9 mouse cellular contexts compared by ENCODE assay signal in the genomic region with DNA sequence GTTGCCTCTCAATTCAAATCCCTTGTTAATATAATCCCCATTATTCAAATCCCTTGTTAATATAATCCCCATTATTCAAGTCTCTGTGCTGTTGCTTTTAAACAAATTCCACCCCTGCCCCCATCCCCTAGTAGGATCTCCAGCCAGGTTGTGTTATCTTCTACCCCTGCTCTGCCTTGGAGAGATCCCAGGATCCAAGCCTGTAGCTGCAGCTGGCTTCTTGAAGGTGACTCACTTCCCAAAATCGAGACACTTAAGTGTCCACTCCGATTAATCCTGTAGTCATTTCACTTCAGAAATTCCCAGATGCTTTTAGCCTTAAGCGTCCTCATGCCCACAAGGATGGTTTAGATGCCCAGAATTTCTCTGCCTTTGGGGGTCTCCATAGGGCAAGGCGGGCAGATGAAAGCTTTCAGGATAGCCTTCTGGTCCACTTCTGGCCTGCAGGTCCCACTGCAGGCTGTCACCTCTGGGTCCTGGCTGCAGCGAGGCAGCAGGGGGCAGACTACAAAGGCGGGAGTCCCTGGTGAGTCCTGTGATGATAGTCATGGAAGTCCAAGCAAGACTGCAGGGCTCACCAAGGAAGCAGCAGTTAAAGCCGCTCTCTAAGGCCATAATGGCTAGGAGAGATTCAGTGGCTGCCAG. TPM values are rescaled to one million over a fixed set of nuclear protein-coding genes. Genes with fewer than 3 reads are reported as not detected.
DNase-seq lines count a peak whose midpoint lies in the region; ATAC-seq lines count a peak whose summit lies in the region.
"Had no signal": no experiment of that assay in that cellular context is flagged by ENCODE, and none has a peak within 500 bp of the region (broad histone marks: within the 10 kb centered on the region; RNA-seq: fewer than 3 reads in every experiment).

No protein-coding gene starts in this region.

- DNase-seq in liver: peak; percentile 50
- no peak for DNase-seq in liver, embryonic 11.5 days (ENCODE audit: low spot score)
- DNase-seq in NIH3T3 (ENCODE audit: low read depth): peak; percentile 56
- peak; percentile 9 for DNase-seq in brain, adult 2 months (ENCODE audit: low read depth, low spot score)
- DNase-seq in retina, postnatal 1 day: peak; percentile 30
- no peak for DNase-seq in right cerebral cortex, adult 2 months (ENCODE audit: low spot score in 2 of 2)
- DNase-seq: cerebellum, adult 8-10 months had no signal

- H3K9ac ChIP-seq in liver, embryonic 11.5 days (ENCODE audit: low read depth, low read length): no peak overlapping the region
- H3K9ac ChIP-seq: hindbrain, embryonic 15.5 days had no signal

- H3K27me3 ChIP-seq in liver, embryonic 11.5 days (replicated peaks; ENCODE audit: control insufficient read depth, insufficient read depth, low read length): no peaks in the 10 kb centered on the region
- H3K27me3 ChIP-seq: hindbrain, embryonic 15.5 days had no signal

- H3K36me3 ChIP-seq in liver, embryonic 11.5 days (ENCODE audit: control insufficient read depth, insufficient read depth, low read length): no peaks in the 10 kb centered on the region
- H3K36me3 ChIP-seq: hindbrain, embryonic 15.5 days had no signal

- no peak for ATAC-seq in liver, embryonic 11.5 days (replicated peaks; ENCODE audit: low FRiP score)
- ATAC-seq in granulocyte monocyte progenitor cell, adult 5-6 weeks (replicated peaks; ENCODE audit: poor library complexity, severe bottlenecking): no peak

- 50% methylated on average over 7 of the region's 7 CpGs for WGBS in liver, embryonic 11.5 days

- no peaks in the 10 kb centered on the region for H3K9me3 ChIP-seq in liver, embryonic 11.5 days (ENCODE audit: control insufficient read depth, low read length)
- H3K9me3 ChIP-seq: hindbrain, embryonic 15.5 days had no signal

- no peak overlapping the region for H3K4me3 ChIP-seq in liver, embryonic 11.5 days (ENCODE audit: low read depth, low read length)
- H3K4me3 ChIP-seq: hindbrain, embryonic 15.5 days had no signal

- H3K4me2 ChIP-seq in liver, embryonic 11.5 days: no peak overlapping the region
- H3K4me2 ChIP-seq: hindbrain, embryonic 15.5 days had no signal

- no peak overlapping the region for H3K27ac ChIP-seq in liver, embryonic 11.5 days (ENCODE audit: low read depth, low read length)
- H3K27ac ChIP-seq: hindbrain, embryonic 15.5 days had no signal

- H3K4me1 ChIP-seq in liver, embryonic 11.5 days (replicated peaks; ENCODE audit: control insufficient read depth, insufficient read depth, low read length): peaks cover 15% of the 10 kb centered on the region

RNA-seq across cellular contexts. Expression of a gene that starts 1.8 kb away (rescaled TPM):
- polyA plus RNA-seq in liver, embryonic 11.5 days (2014; fragmentation: Nextera tagmentation; extraction: Ambion mirVana): 18.7 and 23.4 TPM in 2 replicates
- total RNA-seq in granulocyte monocyte progenitor cell, adult 5-6 weeks (2014; fragmentation: Nextera tagmentation): 137 and 200 TPM in 2 replicates
- 38.6 and 66.4 TPM in 2 replicates for total RNA-seq in granulocyte monocyte progenitor cell, adult 5-6 weeks (2017)

Comparison
In these comparisons a context has a peak if more than half of its experiments do, and no peak if none do; other contexts are left out.
1. DNase-seq: peak in liver (single experiment), NIH3T3 (single experiment), brain, adult 2 months (single experiment) and retina, postnatal 1 day (single experiment); none in liver, embryonic 11.5 days (single experiment) and right cerebral cortex, adult 2 months (0 of 2).